Mouse (Mus musculus): ENCODE data around the gene Notch1. TPM values are rescaled to one million over a fixed set of nuclear protein-coding genes. Genes with fewer than 3 reads are reported as not detected.

Notch1 gene
- polyA plus RNA-seq, 1 experiment from 2014 or later = 20.8 TPM

DNA sequence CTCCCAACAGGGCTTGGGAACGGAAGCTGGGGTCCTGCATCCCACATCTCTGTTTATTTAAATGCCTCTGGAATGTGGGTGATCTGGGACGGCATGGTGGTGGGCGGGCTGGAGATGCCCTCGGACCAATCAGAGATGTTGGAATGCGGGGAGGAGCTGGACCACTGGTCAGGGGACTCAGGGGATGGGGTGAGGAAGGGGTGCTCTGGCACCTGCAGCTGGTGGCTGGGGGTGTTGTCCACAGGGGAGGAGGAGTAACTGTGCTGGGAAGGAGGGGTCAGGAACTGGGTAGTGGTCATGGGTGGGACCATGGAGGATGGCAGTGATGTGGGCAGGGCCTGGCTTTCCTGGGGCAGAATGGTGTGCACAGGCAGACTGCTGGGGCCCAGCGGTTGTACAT lies 57.0 kb downstream of the Notch1 start:
- ATAC-seq (ENCODE audit: low read depth) = 0 out of 2 replicates have a peak, but pooled peaks have one; percentile 31
- Histone ChIP-seq H3K4me1 (ENCODE audit: control insufficient read depth, insufficient read depth, low read length) (no peaks in the 10 kb centered on the region), H3K27me3 (ENCODE audit: control insufficient read depth, insufficient read depth, low read length) (no peaks in the 10 kb centered on the region), H3K9me3 (ENCODE audit: control insufficient read depth, low read length) (no peaks in the 10 kb centered on the region), H3K9ac (replicated peaks; ENCODE audit: low read depth, low read length) (no peak overlapping the region), H3K4me2 (ENCODE audit: low read depth, low read length) (no peak overlapping the region), H3K27ac (ENCODE audit: low read depth, low read length) (no peak overlapping the region), H3K4me3 (ENCODE audit: low read depth, low read length) (no peak overlapping the region), H3K36me3 (ENCODE audit: control insufficient read depth, insufficient read depth, low read length) (peaks cover 23% of the 10 kb centered on the region)
- 44% methylated on average over 5 of the region's 6 CpGs for WGBS

DNA sequence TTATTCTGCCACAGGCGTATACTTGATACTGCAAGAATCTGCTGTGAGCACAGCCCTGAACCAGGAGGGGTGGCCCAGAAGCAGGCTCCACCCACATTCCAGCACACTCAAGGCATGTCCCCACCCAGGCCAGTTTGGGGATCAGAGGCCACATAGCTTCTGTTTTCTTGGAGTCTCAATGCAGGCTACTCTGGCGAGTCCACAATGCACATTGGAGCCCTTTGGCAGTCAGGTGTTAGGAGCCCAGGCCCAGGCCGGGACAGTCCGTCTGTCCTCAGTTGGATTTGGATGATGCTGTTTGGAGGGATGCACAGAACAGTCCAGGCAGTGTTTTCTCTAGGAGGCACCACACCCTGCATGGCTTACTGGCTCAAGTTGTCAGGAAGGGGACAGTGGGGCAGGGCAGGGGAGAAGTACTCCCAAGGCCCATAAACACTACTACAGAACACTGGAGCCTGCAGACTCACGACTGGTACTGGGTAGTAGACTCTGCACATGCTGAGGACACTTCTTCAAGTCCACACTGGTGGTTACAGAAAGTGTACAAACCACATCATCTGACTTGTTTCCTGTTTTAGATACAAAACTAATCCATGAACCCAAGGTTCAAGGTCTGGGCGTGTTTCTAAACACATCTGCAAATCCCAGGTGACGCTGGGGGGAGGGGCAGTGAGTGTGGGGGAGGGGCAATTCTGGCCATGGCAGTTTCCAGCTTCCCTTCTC lies 57.9 kb downstream of the Notch1 start:
- Histone ChIP-seq H3K4me2 (ENCODE audit: low read depth, low read length) (no peak overlapping the region), H3K4me3 (ENCODE audit: low read depth, low read length) (no peak overlapping the region), H3K9me3 (ENCODE audit: control insufficient read depth, low read length) (no peaks in the 10 kb centered on the region), H3K27ac (ENCODE audit: low read depth, low read length) (no peak overlapping the region), H3K27me3 (ENCODE audit: control insufficient read depth, insufficient read depth, low read length) (no peaks in the 10 kb centered on the region), H3K36me3 (ENCODE audit: control insufficient read depth, insufficient read depth, low read length) (peaks cover 19% of the 10 kb centered on the region), H3K9ac (replicated peaks; ENCODE audit: low read depth, low read length) (no peak overlapping the region), H3K4me1 (ENCODE audit: control insufficient read depth, insufficient read depth, low read length) (no peaks in the 10 kb centered on the region)
- no peak for ATAC-seq (ENCODE audit: low read depth)
- 43% methylated on average over 7 of the region's 7 CpGs for WGBS

DNA sequence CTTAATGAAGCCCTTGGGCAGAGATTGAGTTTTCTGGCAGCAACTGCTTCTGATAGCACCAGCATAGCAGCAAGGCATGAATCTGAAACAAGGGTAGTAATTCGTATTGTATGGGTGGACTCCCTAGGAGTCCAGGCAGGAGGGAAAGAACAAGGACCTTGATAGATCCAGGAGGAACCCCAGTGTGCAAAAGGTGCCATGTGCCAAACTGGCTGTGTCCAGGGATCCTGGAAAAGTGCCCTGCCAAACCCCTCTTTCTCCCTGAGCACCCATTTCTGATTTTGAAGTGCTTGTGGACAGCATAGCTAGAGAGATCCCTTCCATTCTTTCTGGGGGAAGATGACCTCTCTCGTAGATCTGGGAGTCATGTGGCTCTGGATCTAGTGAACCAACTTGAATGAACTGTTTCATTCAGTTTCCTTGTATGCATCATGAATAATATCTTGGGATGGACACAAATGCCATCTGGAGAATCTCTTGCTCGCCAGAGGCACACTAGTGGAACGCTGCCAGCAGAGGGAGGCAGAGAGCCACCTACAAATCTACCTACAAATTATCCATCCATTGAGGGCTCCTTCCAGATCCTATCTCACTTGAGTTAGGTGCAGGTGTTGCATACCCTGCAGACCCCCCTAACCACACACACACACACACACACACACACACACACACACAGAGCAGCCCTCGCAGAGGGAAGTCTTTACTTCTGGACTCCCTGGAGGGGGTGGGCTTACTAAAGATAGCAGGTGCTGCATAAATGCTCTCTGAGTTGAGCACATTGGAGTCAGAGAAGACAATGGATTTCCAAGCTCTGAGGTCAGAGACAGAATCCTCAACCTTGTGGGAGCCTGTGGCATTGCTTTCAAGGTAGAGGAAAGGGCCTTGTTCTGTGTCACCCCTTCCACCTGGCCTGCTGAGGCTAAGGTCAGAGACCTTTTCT lies 67.1 kb downstream of the Notch1 start:
- H3K4me1 ChIP-seq (ENCODE audit: control insufficient read depth, insufficient read depth, low read length) = peaks cover 13% of the 10 kb centered on the region
- H3K36me3 ChIP-seq (ENCODE audit: control insufficient read depth, insufficient read depth, low read length) = no peaks in the 10 kb centered on the region
- no peak overlapping the region for H3K4me3 ChIP-seq (ENCODE audit: low read depth, low read length)
- H3K4me2 ChIP-seq (ENCODE audit: low read depth, low read length) = no peak overlapping the region
- H3K27me3 ChIP-seq (ENCODE audit: control insufficient read depth, insufficient read depth, low read length) = no peaks in the 10 kb centered on the region
- H3K9ac ChIP-seq (replicated peaks; ENCODE audit: low read depth, low read length) = no peak overlapping the region
- no peak for ATAC-seq (ENCODE audit: low read depth)
- WGBS = 17% methylated on average over 5 of the region's 5 CpGs
- H3K27ac ChIP-seq (ENCODE audit: low read depth, low read length) = no peak overlapping the region
- no peaks in the 10 kb centered on the region for H3K9me3 ChIP-seq (ENCODE audit: control insufficient read depth, low read length)

DNA sequence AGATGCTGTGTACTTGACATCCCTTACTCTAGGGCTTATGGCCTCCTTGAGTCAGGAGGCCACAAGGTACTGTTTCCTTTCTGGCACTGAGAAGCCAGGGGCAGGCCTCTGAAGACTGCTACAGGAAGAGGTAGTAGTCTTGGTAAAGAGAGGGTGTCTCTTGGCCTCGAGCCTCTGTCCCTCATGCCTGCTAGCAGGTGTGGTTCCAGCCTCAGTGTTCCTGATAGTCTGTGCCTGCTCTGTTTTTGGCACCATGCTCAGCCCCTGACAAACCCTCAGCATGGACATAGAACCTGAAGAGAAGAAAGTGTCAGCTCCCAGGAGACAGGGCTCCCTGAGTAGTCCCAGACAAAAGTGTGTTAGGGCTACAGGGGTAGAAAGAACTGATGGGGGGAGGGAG lies 69.0 kb downstream of the Notch1 start:
- Histone ChIP-seq H3K4me2 (ENCODE audit: low read depth, low read length) (peak overlapping the region; percentile 91; the same call in 1 of the 2 replicates), H3K9ac (replicated peaks; ENCODE audit: low read depth, low read length) (no peak overlapping the region), H3K4me3 (ENCODE audit: low read depth, low read length) (no peak overlapping the region), H3K36me3 (ENCODE audit: control insufficient read depth, insufficient read depth, low read length) (no peaks in the 10 kb centered on the region), H3K27ac (ENCODE audit: low read depth, low read length) (no peak overlapping the region), H3K4me1 (ENCODE audit: control insufficient read depth, insufficient read depth, low read length) (peaks cover 22% of the 10 kb centered on the region), H3K27me3 (ENCODE audit: control insufficient read depth, insufficient read depth, low read length) (no peaks in the 10 kb centered on the region), H3K9me3 (ENCODE audit: control insufficient read depth, low read length) (no peaks in the 10 kb centered on the region)
- ATAC-seq (ENCODE audit: low read depth) = no peak
- 89% methylated on average over 1 of the region's 1 CpGs for WGBS

DNA sequence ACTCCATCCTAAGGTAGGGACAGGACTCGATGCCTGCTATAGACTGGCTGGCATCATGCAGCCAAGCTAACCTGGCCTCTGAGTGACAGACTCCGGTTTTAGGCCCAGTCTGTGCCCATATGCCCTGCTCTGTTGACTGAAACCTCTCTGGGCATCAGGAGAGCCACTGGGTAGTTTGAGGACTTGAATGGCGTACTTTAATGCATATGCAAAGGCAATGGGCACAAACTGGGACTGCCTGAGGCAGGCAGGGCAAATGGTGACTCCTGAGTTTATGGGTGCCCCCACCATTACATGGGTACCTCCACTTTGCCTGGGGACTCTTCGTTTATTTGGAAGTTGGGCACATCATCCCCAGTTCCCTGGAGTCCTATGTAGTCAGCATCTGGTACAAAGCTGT lies 69.8 kb downstream of the Notch1 start:
- no peaks in the 10 kb centered on the region for H3K9me3 ChIP-seq (ENCODE audit: control insufficient read depth, low read length)
- 69% methylated on average over 4 of the region's 4 CpGs for WGBS
- H3K36me3 ChIP-seq (ENCODE audit: control insufficient read depth, insufficient read depth, low read length) = peaks cover 2% of the 10 kb centered on the region; the same call in 1 of the 2 replicates
- H3K9ac ChIP-seq (replicated peaks; ENCODE audit: low read depth, low read length) = peak overlapping the region; percentile 63; the same call in 1 of the 2 replicates
- H3K27ac ChIP-seq (ENCODE audit: low read depth, low read length) = no peak overlapping the region
- peaks cover 22% of the 10 kb centered on the region for H3K4me1 ChIP-seq (ENCODE audit: control insufficient read depth, insufficient read depth, low read length)
- H3K4me3 ChIP-seq (ENCODE audit: low read depth, low read length) = peak overlapping the region; percentile 81
- H3K4me2 ChIP-seq (ENCODE audit: low read depth, low read length) = peak overlapping the region; percentile 91
- no peak for ATAC-seq (ENCODE audit: low read depth)
- no peaks in the 10 kb centered on the region for H3K27me3 ChIP-seq (ENCODE audit: control insufficient read depth, insufficient read depth, low read length)

DNA sequence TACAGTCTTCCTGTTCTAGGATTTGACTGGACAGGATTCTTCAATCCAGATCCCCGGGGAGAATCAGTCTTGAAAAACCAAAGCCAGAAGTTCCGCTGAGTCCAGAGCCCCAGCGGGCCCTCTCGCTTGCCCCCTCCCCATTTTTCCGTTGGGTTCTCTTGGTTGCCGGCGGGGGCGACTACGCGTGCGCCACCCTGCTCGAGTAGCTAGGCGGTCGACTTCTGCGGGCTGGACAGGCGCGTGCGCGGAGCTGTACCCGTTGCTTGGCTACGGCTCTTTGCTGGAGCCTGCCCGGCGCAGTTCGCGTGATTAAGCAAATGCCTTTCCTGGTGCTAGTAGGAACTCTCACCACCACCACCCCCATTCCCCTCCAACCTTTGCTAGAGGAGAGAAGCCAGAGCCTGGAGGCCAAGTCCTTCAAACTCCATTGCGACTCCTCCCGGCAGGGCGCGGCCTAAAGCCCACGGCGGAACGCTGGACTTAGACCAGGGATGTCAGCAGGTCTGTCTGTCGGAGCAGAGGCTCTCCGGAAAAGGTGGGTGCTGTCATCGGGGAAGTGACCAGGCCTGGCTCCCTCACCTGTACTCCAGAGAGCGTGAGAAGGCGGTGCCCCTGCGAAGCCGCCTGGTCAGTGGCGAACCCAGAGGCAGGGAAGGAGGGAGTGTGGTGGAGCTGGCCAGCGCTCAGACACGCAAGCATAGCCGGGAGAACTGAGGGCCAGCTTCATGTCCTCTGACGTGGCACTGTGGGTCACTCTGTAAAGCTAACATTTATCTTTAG lies 70.6 kb downstream of the Notch1 start:
- peaks cover 9% of the 10 kb centered on the region; the same call in 1 of the 2 replicates for H3K36me3 ChIP-seq (ENCODE audit: control insufficient read depth, insufficient read depth, low read length)
- peak overlapping the region; percentile 63 for H3K9ac ChIP-seq (replicated peaks; ENCODE audit: low read depth, low read length)
- peak overlapping the region; percentile 89 for H3K27ac ChIP-seq (ENCODE audit: low read depth, low read length)
- H3K27me3 ChIP-seq (ENCODE audit: control insufficient read depth, insufficient read depth, low read length) = no peaks in the 10 kb centered on the region
- H3K4me1 ChIP-seq (ENCODE audit: control insufficient read depth, insufficient read depth, low read length) = peaks cover 22% of the 10 kb centered on the region
- H3K4me3 ChIP-seq (ENCODE audit: low read depth, low read length) = peak overlapping the region; percentile 81
- peak overlapping the region; percentile 91 for H3K4me2 ChIP-seq (ENCODE audit: low read depth, low read length)
- no peaks in the 10 kb centered on the region for H3K9me3 ChIP-seq (ENCODE audit: control insufficient read depth, low read length)
- peak; percentile 92 for ATAC-seq (ENCODE audit: low read depth)
- WGBS = under 1% methylated on average over 44 of the region's 44 CpGs

DNA sequence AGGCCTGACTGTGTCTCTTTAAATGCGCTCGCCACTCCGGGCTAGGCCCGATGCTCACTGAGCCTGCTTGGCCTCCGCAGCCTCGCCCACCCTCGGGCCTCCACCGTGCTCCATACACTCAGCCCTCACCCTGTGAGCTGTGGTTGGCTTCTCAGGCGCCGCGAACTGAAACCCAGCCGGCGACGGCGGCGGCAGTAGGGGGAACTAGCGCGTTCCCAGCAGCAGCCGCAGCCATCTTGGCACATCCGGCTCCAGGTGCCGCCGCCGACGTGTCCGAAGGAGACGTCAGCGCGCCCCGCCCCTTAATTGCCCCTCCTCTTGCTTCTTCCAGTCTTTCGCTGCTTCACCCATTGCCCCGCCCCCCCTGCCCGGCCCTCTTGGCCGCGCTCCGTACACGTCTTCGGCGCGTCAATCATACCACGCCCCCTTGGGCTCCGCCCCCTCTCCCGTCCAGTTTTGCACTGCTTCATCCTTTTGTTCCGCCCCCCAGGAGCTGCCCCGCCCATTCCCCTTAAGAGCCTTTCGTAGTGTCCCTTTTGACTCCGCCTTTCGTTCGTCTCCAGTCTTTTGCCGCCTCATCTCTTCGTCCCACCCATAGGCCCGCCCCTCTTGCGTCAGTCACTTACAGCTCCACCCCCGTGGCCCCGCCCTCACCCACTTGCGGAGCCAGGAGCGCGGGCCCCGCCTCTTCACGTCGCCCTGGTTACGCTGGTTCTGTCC lies 71.4 kb downstream of the Notch1 start, which contains the start of gene Sec16a:
TSS of gene Sec16a (minus strand) at position 271 of the 720 bp plus-strand sequence.
- Histone ChIP-seq H3K27me3 (ENCODE audit: control insufficient read depth, insufficient read depth, low read length) (no peaks in the 10 kb centered on the region), H3K27ac (ENCODE audit: low read depth, low read length) (peak within 1 kb of the TSS; percentile 89), H3K4me2 (ENCODE audit: low read depth, low read length) (peak within 1 kb of the TSS; percentile 91), H3K4me3 (ENCODE audit: low read depth, low read length) (peak within 1 kb of the TSS; percentile 81), H3K36me3 (ENCODE audit: control insufficient read depth, insufficient read depth, low read length) (peaks cover 15% of the 10 kb centered on the region; the same call in 1 of the 2 replicates), H3K9me3 (ENCODE audit: control insufficient read depth, low read length) (no peaks in the 10 kb centered on the region), H3K9ac (replicated peaks; ENCODE audit: low read depth, low read length) (peak within 1 kb of the TSS; percentile 89), H3K4me1 (ENCODE audit: control insufficient read depth, insufficient read depth, low read length) (peaks cover 22% of the 10 kb centered on the region)
- WGBS = under 1% methylated on average over 60 of the region's 61 CpGs
- peak; percentile 91 for ATAC-seq (ENCODE audit: low read depth)

DNA sequence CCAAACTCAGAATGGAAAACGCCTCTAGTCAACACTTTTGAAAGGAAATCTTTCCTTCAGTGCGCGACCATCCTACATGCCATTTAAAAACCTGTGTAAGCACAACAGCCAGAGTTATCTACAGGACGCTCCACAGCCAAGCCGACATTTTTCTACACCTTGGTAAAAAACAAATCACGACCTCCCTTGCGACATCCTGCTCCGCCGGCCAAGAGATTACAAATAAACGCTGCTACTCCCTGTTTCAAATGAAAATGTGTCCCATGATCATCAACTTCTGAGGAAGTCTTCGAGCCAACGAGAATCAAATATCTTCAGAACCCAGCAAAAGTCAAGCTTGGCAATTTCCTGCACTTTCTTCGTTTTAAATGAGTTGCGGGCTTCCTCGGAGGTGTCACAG lies 72.1 kb downstream of the Notch1 start:
- Histone ChIP-seq H3K4me1 (ENCODE audit: control insufficient read depth, insufficient read depth, low read length) (peaks cover 22% of the 10 kb centered on the region), H3K27ac (ENCODE audit: low read depth, low read length) (peak overlapping the region; percentile 86), H3K9me3 (ENCODE audit: control insufficient read depth, low read length) (no peaks in the 10 kb centered on the region), H3K4me2 (ENCODE audit: low read depth, low read length) (peak overlapping the region; percentile 84), H3K36me3 (ENCODE audit: control insufficient read depth, insufficient read depth, low read length) (peaks cover 21% of the 10 kb centered on the region), H3K9ac (replicated peaks; ENCODE audit: low read depth, low read length) (peak overlapping the region; percentile 89), H3K27me3 (ENCODE audit: control insufficient read depth, insufficient read depth, low read length) (no peaks in the 10 kb centered on the region), H3K4me3 (ENCODE audit: low read depth, low read length) (peak overlapping the region; percentile 81)
- ATAC-seq (ENCODE audit: low read depth) = no peak
- WGBS = 5% methylated on average over 15 of the region's 15 CpGs
